Mouse (Mus musculus): ENCODE measurements around the gene Cdk9. TPM values are rescaled to one million over a fixed set of nuclear protein-coding genes. Genes with fewer than 3 reads are reported as not detected.

Gene Cdk9
- polyA plus RNA-seq, 1 experiment from 2014 or later: 132 TPM

DNA sequence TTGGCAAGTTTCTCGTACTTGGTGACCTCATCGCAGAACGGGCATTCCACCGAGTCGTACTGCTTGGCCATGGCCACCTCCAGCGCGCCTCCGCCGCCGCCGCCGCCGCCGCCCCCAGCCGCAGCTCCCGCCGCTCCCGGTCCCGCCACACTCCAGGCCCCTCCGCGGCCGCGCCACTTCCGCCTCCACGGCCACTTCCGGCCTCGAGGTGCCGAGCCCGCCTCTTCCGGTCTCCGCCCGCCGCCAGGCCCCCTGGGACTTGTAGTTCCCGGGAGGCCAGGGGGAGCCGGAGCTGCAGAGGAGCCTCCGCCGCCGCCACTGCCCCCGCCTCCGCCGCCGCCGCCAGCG, 316 bp downstream of the Cdk9 start:
- DNase-seq (ENCODE audit: low spot score): peak; percentile 94
- WGBS: under 1% methylated on average over 44 of the region's 44 CpGs
- Histone ChIP-seq H3K9me3 (replicated peaks) (0 out of 2 replicates have a peak, but pooled peaks cover 2% of the 10 kb centered on the region), H3K4me3 (peak overlapping the region; percentile 67), H3K4me1 (peaks cover 38% of the 10 kb centered on the region), H3K36me3 (peaks cover 40% of the 10 kb centered on the region), H3K27ac (replicated peaks) (peak overlapping the region; percentile 97), H3K27me3 (ENCODE audit: low read depth, poor library complexity, severe bottlenecking) (no peaks in the 10 kb centered on the region)

DNA sequence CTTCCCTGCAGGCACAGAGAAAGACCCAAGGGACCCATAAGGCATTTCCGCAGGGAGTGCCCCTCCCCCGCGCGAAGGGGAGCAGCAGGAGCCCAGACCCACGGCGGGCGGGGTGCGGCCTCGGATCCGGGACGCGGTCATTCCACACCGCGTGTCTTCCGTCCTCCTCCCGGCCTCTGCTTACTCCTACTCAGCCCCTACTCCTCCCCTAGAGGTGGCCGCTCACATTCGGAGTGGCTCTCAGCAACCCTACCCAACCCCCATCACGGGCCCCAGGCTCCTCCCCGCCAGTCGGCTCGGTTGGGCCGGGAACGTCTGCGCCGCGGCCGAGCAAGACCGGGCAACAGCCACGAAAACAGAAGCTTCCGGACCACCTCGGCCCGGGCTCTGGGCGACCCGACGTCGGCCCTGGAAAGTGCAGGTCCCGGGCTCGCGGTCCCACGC, 746 bp downstream of the Cdk9 start:
- peak overlapping the region; percentile 97 for H3K27ac ChIP-seq (replicated peaks)
- WGBS: under 1% methylated on average over 41 of the region's 41 CpGs
- peaks cover 44% of the 10 kb centered on the region for H3K36me3 ChIP-seq
- H3K27me3 ChIP-seq (ENCODE audit: low read depth, poor library complexity, severe bottlenecking): no peaks in the 10 kb centered on the region
- peak; percentile 63 for DNase-seq (ENCODE audit: low spot score)
- peak overlapping the region; percentile 67 for H3K4me3 ChIP-seq
- H3K9me3 ChIP-seq (replicated peaks): no peaks in the 10 kb centered on the region
- H3K4me1 ChIP-seq: peaks cover 38% of the 10 kb centered on the region

DNA sequence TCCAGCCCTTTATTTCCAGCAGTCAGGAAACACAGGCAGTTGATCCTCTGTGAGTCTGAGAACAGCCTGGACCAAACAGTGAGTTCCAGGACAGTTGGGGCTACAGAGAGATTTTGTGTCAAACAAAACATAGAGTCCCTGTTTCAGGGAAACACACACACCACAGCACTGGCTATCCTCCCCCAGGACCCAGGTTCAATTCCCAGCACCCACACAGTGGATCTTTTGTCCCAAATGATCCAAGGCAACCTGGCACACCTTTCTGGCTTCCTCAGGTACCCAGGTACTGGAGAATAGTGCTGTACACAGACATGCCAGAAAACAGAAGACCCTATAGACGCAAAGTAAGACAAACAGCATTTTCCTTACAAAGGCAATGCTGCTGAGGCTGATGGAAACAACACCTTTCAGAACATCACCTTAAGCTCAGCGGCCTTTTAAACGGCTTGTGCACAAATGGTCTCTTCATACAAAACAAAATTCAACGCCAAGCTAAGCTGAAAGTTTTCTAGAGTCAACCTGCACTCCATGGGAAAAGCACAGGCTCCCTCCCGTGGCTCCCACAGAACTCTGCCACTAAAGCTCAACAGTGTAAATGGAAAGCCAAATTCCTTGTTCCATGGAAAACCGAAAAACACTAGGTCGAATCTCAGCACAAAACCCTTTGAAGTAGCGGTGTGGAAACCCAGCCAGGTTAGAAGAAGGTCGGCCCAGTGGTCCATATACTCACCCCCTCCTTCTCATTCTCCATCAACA, 1.4 kb downstream of the Cdk9 start:
- H3K4me3 ChIP-seq: peak overlapping the region; percentile 67
- WGBS: 29% methylated on average over 9 of the region's 9 CpGs
- no peaks in the 10 kb centered on the region for H3K27me3 ChIP-seq (ENCODE audit: low read depth, poor library complexity, severe bottlenecking)
- H3K4me1 ChIP-seq: peaks cover 38% of the 10 kb centered on the region
- H3K27ac ChIP-seq (replicated peaks): peak overlapping the region; percentile 97
- peaks cover 50% of the 10 kb centered on the region for H3K36me3 ChIP-seq
- H3K9me3 ChIP-seq (replicated peaks): no peaks in the 10 kb centered on the region
- no peak for DNase-seq (ENCODE audit: low spot score)

DNA sequence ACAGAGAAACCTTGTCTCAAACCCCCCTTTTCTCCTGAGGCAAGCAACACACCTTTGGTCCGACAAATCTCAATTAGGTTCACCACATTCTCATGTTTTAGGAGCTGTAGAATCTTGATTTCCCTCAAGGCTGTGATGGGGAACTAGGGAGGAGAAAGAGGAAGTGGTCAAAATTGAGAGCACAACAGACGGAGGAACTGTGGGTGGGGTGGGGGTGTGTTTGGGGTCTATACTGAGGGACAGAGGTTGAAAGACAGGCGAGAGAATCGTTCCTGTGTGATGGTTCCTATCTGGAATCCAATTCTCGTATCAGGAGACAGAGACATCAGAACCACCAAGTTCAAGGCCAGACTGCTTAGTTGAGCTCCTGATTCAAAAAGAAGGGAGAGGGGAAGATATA, 2.5 kb downstream of the Cdk9 start:
- H3K4me3 ChIP-seq: no peak overlapping the region
- H3K27ac ChIP-seq (replicated peaks): no peak overlapping the region
- DNase-seq (ENCODE audit: low spot score): no peak
- peaks cover 61% of the 10 kb centered on the region for H3K36me3 ChIP-seq
- WGBS: 86% methylated on average over 5 of the region's 5 CpGs
- H3K4me1 ChIP-seq: peaks cover 38% of the 10 kb centered on the region
- H3K27me3 ChIP-seq (ENCODE audit: low read depth, poor library complexity, severe bottlenecking): no peaks in the 10 kb centered on the region
- H3K9me3 ChIP-seq (replicated peaks): no peaks in the 10 kb centered on the region

DNA sequence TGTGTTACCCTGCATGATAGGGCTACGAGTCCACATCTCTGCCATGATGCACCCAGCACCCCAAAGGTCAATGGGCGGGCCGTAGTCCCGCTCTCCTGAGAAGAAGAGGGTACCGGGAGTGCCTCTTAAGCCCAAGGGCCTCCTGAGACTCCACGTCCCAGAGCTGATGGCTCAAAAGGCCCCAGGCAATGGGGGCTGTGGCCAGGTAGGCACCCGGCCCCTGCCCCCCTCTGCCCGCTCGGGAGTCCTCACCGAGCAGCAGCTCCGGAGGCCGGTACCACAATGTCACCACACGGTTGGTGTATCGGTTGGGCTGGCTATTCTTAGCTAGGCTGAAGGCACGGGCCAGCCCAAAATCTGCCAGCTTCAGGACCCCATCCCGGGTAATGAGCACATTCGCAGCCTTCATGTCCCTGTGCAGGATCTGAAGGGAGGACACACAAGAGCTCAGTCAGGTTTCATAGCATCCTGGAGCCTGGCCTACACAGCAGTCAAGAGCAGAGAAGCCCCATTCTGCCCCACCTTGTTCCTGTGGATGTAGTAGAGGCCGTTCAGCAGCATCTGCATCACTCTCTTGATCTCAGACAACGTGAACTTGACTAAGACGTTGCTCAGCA, 3.2 kb downstream of the Cdk9 start:
- peaks cover 69% of the 10 kb centered on the region for H3K36me3 ChIP-seq
- H3K4me3 ChIP-seq: no peak overlapping the region
- DNase-seq (ENCODE audit: low spot score): no peak
- no peak overlapping the region for H3K27ac ChIP-seq (replicated peaks)
- H3K9me3 ChIP-seq (replicated peaks): no peaks in the 10 kb centered on the region
- WGBS: 92% methylated on average over 20 of the region's 20 CpGs
- H3K27me3 ChIP-seq (ENCODE audit: low read depth, poor library complexity, severe bottlenecking): no peaks in the 10 kb centered on the region
- H3K4me1 ChIP-seq: peaks cover 34% of the 10 kb centered on the region

DNA sequence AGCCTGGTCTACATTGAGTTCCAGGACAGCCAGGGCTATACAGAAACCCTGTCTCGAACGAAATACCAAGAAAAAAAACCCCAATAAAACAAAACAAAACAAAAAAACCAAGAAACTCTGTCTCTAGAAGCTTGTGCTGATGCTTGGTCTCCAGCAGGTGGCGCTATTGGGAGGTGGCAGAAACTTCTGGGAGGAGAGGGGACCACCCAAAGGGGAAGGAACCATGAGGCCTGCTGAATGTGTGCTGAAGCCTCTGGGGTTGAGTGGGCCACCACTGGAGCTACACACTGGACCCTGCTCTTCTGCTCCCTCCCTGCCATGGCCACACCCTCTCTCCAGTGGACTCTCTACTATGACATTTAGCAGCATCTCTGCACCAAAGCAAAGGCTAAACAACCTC, 4.2 kb downstream of the Cdk9 start:
- Histone ChIP-seq H3K4me3 (no peak overlapping the region), H3K27me3 (ENCODE audit: low read depth, poor library complexity, severe bottlenecking) (no peaks in the 10 kb centered on the region), H3K27ac (replicated peaks) (no peak overlapping the region), H3K4me1 (peaks cover 24% of the 10 kb centered on the region), H3K9me3 (replicated peaks) (no peaks in the 10 kb centered on the region), H3K36me3 (peaks cover 79% of the 10 kb centered on the region)
- 58% methylated on average over 3 of the region's 3 CpGs for WGBS
- DNase-seq (ENCODE audit: low spot score): peak; percentile 71

GRCm38 (mm10) chr2:32706971-32707370, 5.9 kb downstream of the Cdk9 start:
- no peak overlapping the region for H3K27ac ChIP-seq (replicated peaks)
- H3K9me3 ChIP-seq (replicated peaks): no peaks in the 10 kb centered on the region
- H3K4me1 ChIP-seq: peaks cover 14% of the 10 kb centered on the region
- H3K4me3 ChIP-seq: no peak overlapping the region
- DNase-seq (ENCODE audit: low spot score): no peak
- no peaks in the 10 kb centered on the region for H3K27me3 ChIP-seq (ENCODE audit: low read depth, poor library complexity, severe bottlenecking)
- WGBS: 95% methylated on average over 6 of the region's 6 CpGs
- H3K36me3 ChIP-seq: peaks cover 95% of the 10 kb centered on the region

- DNase-seq (ENCODE audit: low spot score): no peak
- Histone ChIP-seq H3K9me3 (replicated peaks) (no peaks in the 10 kb centered on the region), H3K4me1 (peaks cover 7% of the 10 kb centered on the region; the same call in 1 of the 2 replicates), H3K36me3 (peaks cover 80% of the 10 kb centered on the region), H3K4me3 (no peak overlapping the region), H3K27me3 (ENCODE audit: low read depth, poor library complexity, severe bottlenecking) (no peaks in the 10 kb centered on the region), H3K27ac (replicated peaks) (no peak overlapping the region)
- 96% methylated on average over 7 of the region's 7 CpGs for WGBS
Observed at GRCm38 (mm10) chr2:32705018-32705417, 7.9 kb downstream of the Cdk9 start.

DNA sequence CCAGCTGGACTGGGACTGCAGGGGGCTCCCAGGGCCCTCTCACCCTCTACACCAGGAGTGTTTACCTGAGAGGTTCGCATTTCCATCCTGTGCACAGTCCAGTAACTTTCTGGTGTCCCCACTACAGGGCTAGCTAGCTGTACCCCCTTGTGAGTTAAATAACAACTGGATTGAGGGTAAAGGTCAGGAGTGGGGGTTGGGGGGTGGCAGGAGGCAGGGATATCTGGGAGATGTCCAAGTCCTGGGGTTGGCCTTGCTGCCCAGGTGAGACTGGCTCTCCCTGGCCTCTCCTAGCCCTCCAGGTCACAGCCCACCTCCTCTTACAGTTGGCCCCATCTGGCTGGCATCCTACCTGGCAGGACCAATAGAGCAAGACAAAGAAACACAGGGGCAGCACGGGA, 8.9 kb downstream of the Cdk9 start, which contains the start of gene Fpgs:
TSS of gene Fpgs (minus strand) at position 125 of the 401 bp plus-strand sequence.
- 90% methylated on average over 2 of the region's 2 CpGs for WGBS
- peaks cover 70% of the 10 kb centered on the region for H3K36me3 ChIP-seq
- no peaks in the 10 kb centered on the region for H3K27me3 ChIP-seq (ENCODE audit: low read depth, poor library complexity, severe bottlenecking)

DNA sequence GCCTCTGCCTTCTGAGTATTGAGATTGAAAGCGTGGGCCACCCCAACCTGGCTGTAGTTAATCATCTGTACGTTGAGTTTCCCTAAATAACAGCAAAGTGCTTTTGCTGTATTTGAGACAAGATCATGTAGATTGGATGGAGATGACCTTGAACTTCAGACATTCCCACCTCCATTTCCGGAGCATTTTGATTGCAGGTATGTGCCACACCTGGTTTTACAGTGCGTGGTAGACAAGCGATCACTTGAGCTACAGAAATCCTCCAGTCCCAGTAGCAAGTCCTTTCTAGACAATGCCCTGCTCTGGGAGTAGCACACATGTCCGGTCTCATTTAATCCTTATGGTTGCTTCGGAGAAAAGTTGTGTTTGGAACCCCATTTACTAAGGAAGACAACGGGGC, 9.8 kb downstream of the Cdk9 start:
- no peaks in the 10 kb centered on the region for H3K27me3 ChIP-seq (ENCODE audit: low read depth, poor library complexity, severe bottlenecking)
- no peak overlapping the region for H3K4me3 ChIP-seq
- H3K9me3 ChIP-seq (replicated peaks): no peaks in the 10 kb centered on the region
- whole genome bisulfite sequencing: 96% methylated on average over 8 of the region's 8 CpGs
- 0 out of 2 replicates have a peak, but pooled peaks cover 3% of the 10 kb centered on the region for H3K4me1 ChIP-seq
- no peak for DNase-seq (ENCODE audit: low spot score)
- H3K27ac ChIP-seq (replicated peaks): no peak overlapping the region
- H3K36me3 ChIP-seq: peaks cover 61% of the 10 kb centered on the region

More for the DNA sequence above, 8.9 kb downstream of the Cdk9 start, which contains the start of gene Fpgs:
- H3K9me3 ChIP-seq (replicated peaks): no peaks in the 10 kb centered on the region
- no peak within 1 kb of the TSS for H3K4me3 ChIP-seq
- no peak for DNase-seq (ENCODE audit: low spot score)
- 0 out of 2 replicates have a peak, but pooled peaks cover 3% of the 10 kb centered on the region for H3K4me1 ChIP-seq
- no peak within 1 kb of the TSS for H3K27ac ChIP-seq (replicated peaks)

DNA sequence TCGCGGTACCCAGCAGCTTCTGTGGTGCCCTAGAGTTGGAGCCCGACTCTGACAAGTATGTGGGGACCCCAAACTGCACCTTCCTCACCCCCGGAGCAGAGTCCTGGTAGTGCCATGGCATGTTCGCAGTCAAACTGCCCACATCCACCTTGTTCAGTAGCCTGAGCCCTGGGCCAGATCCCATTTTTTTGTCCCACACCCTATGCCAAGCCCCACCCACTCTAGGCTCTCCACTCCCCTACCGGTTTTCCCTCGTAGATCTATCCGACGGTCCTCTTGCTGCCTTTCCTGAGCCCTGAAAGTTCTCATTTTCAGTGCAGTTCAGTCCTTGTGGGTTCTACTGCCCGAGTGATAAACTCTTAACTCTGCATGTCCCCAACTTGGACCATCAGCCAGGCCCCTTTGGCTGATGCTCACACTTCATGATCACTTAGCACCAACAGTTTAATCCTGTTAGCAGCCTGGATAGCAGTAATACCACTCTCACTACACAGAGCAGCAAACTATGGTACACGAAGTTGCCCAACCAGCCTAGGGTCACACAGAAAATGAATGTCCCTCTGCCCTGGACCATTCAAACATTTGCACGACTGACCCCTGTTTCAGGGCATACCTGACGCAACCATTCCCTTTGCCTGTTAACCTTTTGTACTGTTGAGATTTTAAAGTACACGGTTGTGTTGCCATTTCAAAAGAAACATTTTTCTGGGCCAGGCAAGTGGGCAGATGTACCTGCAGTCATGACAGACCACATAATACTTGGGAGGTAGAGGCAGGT, 11.7 kb downstream of the Cdk9 start:
- Histone ChIP-seq H3K36me3 (peaks cover 42% of the 10 kb centered on the region), H3K27me3 (ENCODE audit: low read depth, poor library complexity, severe bottlenecking) (no peaks in the 10 kb centered on the region), H3K4me1 (0 out of 2 replicates have a peak, but pooled peaks cover 3% of the 10 kb centered on the region), H3K27ac (replicated peaks) (no peak overlapping the region), H3K4me3 (no peak overlapping the region), H3K9me3 (replicated peaks) (no peaks in the 10 kb centered on the region)
- WGBS: 89% methylated on average over 14 of the region's 14 CpGs
- no peak for DNase-seq (ENCODE audit: low spot score)

DNA sequence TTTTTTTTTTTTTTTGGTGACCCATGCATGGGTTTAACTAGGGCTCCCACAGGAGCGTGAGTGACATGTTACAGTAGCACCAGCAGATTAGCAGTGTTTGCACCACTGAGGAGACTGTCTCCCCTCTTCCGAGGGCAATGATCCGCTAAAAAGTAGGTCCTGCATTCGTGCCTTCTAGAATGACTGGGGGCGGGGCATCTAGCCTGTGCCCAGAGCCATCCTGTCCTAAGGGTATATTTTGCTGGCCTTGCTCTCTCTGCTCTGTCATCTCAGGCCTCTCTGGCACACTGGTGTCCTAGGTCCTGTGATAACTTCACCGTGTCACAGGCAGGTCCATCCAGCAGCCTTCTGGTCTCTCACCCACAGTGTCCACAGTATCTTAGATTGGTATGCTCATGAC, 13.2 kb downstream of the Cdk9 start:
- 86% methylated on average over 6 of the region's 6 CpGs for WGBS

More for the DNA sequence above, 13.2 kb downstream of the Cdk9 start:
- peaks cover 27% of the 10 kb centered on the region for H3K36me3 ChIP-seq
- no peaks in the 10 kb centered on the region for H3K9me3 ChIP-seq (replicated peaks)
- no peak overlapping the region for H3K27ac ChIP-seq (replicated peaks)
- H3K4me3 ChIP-seq: no peak overlapping the region
- no peak for DNase-seq (ENCODE audit: low spot score)
- H3K4me1 ChIP-seq: 0 out of 2 replicates have a peak, but pooled peaks cover 3% of the 10 kb centered on the region
- no peaks in the 10 kb centered on the region for H3K27me3 ChIP-seq (ENCODE audit: low read depth, poor library complexity, severe bottlenecking)

Measured in midbrain, embryonic 10.5 days (tissue).